Mouse (Mus musculus) left cerebral cortex, postnatal 25 days (tissue): ENCODE measurements around the gene Kif13a. TPM values are rescaled to one million over a fixed set of nuclear protein-coding genes. Genes with fewer than 3 reads are reported as not detected.
A peak's percentile ranks its signal among the peaks of the same experiment; 100 is the strongest.

ENCODE experiments used
- DNase-seq, 2 experiments: peaks; one replicate each; pipeline ENCODE4 v3.0.0; 2022; ENCODE audit warnings: low spot score in 2 of 2, mixed read lengths in 1 of 2
- intact Hi-C: fragments of 180-260 bp; cut with DNase I; formaldehyde crosslinking; loops from one replicate; pipeline ENCODE4 v1.15.1; 2025
- total RNA-seq, 2 experiments: library from RNA; stranded (reverse); gene quantifications; 2 replicates each; pipeline ENCODE4 v1.2.3; 2021

Kif13a gene
- total RNA-seq, 2 experiments from 2014 or later = 17.7 to 18.1 TPM

- intact Hi-C loops = no loop called here
- peak in 1 of 2 experiments; percentile 69 for DNase-seq
Observed at GRCm38 (mm10) chr13:46844561-46845235, 85.0 kb downstream of the Kif13a start.

- intact Hi-C loops = no loop called here
- DNase-seq = no peak
Observed at GRCm38 (mm10) chr13:46843646-46844045, 86.0 kb downstream of the Kif13a start.

DNA sequence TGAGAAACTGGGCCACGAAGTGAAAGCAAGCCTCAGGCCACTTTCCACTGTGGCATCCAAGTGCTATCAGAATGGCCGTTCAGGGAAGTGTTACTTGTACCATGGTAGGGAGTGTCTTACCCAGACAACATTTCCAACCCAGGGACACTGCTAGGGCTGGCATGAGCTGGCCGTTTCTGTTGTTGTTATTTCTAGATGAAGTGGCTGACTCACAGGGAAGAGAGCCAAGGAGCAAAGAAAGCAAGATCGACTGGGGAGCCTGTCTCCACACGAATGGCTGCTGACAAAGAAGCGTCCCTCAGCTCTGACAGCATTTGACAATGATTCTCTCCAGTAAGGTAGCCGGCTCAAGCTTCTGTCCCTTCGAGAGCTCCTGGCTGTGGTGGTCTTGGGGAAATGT lies 87.5 kb downstream of the Kif13a start:
- peak in 1 of 2 experiments; percentile 48 for DNase-seq
- intact Hi-C loops = no loop called here

GRCm38 (mm10) chr13:46841668-46842067 lies 88.0 kb downstream of the Kif13a start:
- intact Hi-C loops = no loop called here
- no peak for DNase-seq

DNA sequence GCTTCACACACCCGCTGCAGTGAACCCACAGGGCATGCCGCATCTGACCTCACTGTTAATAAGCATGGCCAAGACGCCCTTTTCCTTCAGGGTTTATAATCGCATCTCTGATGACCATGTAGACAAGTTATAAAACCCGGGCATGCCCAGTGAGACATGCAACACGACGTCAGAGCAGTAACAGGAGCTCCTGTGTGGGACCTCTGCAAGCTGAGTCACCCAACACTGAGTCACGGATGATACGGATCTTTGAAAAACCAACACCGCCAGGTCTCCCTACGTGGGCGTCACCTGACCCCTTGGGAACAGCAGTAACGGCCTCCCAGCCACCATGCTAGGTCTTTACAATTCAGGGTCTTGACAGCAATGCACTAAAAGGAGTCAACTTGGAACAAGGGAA lies 89.0 kb downstream of the Kif13a start:
- no peak for DNase-seq
- intact Hi-C loops = no loop called here

DNA sequence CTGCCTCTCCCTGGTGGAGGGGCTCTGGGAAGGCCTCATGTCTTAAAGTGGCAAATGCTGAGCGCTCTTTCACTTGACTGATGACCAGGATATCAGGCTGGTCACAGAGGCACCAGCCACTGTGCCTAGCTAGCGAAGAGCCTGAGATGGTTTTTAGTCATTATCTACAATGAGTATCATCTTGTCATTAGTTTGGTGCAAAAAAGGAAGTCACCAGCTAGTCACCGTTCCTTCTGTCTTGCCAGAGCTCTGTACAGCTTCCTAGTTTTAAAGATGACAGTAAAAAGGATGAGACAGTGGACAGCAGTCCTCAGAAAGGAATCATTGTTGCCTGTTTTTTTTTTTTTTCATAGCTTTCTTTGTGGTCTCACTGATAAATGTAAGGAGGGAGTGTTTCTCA lies 90.4 kb downstream of the Kif13a start:
- DNase-seq = no peak
- intact Hi-C loops = loop anchor here (2.0 kb wide), 2 partner anchors 90 to 176 kb away; partner anchors contain the start of genes Kif13a and Nhlrc1

DNA sequence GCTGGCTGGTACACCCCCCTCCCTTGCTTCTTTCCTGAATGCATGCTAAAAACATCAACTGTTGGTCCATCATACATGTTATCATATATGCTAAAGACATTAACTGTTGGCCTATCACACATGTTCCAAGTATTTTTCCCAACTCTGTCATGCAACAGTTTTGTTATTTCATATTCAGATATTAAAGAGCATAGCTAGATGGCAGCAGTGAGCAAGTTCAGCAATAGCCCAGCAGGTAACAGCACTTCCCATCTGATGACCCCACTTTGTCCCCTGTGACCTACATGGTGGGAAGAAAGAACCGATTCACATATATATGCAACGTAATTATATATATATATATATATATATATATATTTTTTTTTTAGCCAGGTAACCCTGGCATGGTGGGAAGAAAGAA lies 91.1 kb downstream of the Kif13a start:
- DNase-seq = peak in 1 of 2 experiments; percentile 26
- intact Hi-C loops = loop anchor here (2.0 kb wide), 2 partner anchors 90 to 176 kb away; partner anchors contain the start of genes Kif13a and Nhlrc1

DNA sequence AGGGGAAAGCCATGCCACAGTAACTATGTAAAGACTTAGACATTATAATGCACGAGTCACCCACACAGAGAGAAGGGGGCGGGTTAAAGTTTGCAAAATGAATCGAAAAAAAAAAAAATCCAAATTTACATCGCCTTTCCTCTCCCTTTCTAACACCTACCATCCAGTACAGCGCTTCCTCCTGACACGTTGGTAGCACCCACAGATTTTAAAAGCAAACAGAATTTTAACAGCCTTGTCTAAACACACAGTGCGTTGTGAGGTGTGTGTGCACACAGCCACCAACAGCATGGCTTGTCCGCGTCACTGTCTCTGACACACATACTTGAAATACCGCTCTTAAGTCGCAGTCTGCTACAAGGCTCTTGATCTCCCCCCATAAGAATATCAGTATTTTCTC lies 94.3 kb downstream of the Kif13a start:
- intact Hi-C loops = no loop called here
- peak in 1 of 2 experiments; percentile 62 for DNase-seq

- no peak for DNase-seq
- intact Hi-C loops = no loop called here
Observed at GRCm38 (mm10) chr13:46834805-46835204, 94.9 kb downstream of the Kif13a start.

DNA sequence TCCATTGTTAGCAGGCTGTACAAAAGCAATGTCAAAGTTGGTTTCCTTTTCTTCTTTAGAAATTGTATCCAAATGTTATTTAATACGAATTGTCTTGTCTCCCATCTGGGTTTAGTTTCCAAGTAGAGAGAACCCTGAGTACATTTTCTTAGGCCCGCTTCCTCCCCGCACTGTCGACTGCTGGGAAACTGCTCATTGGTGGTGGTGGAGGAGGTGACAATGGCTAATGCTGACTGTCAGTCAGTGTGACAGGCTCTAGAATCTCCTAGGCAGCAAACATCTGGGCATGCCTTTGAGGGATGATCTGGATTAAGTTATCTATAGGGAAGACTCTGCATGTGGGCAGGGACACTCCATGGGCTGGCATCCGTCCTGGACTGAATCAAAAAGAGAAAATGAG lies 96.1 kb downstream of the Kif13a start:
- intact Hi-C loops = loop anchor here (2.0 kb wide), 1 partner anchor 183 kb away; no protein-coding TSS in a partner anchor
- DNase-seq = peak in 1 of 2 experiments; percentile 49

DNA sequence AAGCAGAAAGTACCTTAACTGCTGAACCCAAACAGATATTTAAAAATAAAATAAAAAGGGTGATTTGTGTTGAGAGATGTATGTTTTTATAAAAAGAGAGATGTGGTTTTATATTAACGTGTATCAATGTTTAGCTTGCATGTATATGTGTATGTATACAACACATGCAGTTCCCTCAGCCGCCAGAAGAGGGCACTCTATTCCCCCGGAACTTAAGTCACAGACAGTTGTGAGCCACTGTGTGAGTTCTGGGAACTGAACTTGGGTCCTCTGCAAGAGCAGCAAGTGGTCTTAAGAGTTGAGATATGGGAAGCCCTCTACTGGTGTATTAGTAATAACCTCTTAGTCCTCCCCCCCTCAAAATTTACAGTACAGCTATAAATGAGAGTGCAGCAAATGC lies 96.7 kb downstream of the Kif13a start:
- intact Hi-C loops = loop anchor here (2.0 kb wide), 1 partner anchor 184 kb away; no protein-coding TSS in a partner anchor
- DNase-seq = no peak

DNA sequence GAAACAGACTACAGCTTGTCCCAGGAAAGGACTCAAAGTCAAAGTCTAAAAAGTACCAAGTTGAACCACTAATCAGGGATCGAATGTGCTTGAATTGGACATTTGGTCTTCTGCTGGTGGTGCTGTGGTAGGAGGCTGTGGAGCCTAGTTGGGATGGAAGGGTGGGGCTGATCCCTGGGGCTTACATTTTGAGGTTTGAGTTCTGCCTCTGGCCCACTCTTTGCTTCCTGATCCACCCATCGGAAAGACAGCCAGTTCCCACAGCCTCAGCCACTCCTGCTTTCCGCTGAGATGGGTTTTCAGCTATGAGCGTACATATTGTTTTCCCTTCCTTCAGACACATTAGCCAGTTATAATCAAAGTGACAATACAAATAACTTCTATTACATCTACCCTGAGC lies 106.4 kb downstream of the Kif13a start:
- DNase-seq = no peak
- intact Hi-C loops = no loop called here

DNA sequence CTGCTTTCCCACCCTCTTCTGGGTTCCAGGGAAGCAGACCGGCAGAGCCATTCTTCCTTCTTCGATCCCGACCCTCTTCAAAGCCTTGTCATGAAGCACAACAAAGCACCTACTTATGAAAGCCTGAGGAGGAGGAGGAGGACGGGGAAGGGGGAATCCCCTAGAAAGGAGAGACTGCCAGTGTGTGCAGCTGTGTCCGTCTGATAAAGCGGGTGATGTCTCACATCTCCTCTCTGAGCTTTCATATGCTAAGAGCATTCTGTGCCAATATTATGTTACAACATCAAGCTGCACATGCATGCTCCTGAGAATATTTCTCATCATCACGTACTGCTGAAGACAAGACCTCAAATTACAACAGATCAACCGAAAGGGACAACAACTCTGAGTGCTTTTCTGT lies 107.5 kb downstream of the Kif13a start:
- intact Hi-C loops = no loop called here
- no peak for DNase-seq

DNA sequence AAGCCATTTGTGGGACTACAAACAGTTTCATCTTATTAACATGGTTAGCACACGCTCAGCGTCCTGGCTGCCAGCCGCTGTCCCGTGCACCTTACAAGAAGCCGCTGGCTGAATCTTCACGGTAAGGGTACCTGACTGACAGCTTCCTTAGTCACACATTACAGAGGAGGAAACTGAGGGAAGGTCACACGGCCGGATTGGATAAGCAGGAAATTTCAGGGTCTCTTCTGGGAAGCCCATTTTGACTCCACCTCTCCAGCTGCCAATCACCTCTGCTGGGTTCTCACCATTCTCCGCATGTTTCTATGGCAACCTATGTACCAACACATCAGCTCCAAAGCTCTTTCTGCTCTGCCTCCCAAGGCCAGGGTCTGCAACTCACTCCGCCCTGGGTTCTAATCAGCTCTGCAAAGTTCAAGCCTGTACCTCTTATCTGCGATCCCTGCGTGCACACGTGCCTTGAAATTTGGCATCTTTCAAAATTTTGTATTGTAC lies 109.9 kb downstream of the Kif13a start:
- intact Hi-C loops = no loop called here

GRCm38 (mm10) chr13:46819202-46819728 lies 110.4 kb downstream of the Kif13a start:
- no peak for DNase-seq
- intact Hi-C loops = no loop called here

More for the DNA sequence above, 109.9 kb downstream of the Kif13a start:
- no peak for DNase-seq

DNA sequence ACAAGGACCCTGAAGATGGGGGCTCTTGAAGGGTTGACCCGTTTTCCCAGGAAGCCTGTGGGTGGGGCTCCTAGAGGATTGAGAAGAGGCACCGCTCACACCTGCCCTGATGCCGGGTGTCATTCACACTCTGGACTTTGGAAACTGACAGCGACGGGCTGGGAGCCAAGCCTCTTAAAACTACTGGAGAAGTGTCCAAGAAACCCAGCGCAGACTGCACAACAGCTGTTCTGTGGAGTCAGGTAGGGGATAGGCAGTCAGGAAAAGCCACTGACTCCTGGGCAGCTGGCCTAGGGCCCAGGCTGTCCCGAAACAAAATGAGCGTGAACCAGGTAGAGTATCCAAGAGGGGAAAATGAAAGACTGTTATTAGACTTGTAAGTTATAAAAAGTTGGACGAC lies 111.3 kb downstream of the Kif13a start:
- no peak for DNase-seq
- intact Hi-C loops = no loop called here

DNA sequence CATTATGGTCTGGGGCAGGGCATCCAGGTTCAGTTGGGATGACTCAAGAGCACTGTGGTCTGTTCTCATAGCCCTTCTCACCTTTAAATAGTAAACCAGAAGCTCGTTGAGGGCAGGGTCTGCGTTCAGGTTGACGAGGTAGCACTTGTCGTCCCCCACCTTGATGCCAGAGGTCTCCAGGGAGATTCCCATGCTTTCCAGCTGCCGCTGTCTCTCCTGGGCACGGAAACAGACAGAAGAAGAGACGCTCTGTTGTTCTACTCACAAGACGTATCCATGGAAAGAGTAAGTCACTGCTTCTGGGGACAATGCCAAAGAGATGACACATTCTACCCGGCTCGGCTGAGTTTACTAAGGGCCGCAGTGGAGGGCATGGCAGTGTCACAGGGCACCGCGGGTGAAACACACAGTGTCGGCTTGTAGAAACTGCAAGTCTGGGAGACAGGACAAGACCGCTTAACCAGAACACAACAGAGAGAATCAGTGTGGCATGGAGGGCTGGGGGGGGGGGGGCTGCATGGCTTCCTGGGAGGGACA lies 117.0 kb downstream of the Kif13a start:
- intact Hi-C loops = no loop called here
- peak in 1 of 2 experiments; percentile 17 for DNase-seq

GRCm38 (mm10) chr13:46811696-46812095 lies 118.0 kb downstream of the Kif13a start:
- intact Hi-C loops = no loop called here
- no peak for DNase-seq

DNA sequence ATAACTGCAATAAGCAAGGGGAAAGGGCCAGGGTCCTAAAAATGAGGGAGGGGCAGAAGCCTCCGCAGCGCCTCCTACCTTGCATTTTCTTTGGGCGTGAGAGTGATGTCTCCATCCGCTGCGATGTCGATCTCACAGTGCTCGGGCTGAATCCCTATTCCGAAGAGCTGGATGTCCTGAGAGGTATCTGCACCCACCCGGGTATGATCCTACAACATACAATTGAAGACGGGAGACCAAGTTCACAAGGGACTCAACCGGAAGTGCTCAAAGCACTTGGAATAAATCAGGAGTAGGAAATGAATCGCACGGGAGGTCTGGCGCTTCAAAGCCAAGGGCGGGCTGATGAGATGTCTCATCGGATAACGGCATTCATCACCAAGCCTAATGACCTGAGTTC lies 119.1 kb downstream of the Kif13a start:
- intact Hi-C loops = no loop called here
- DNase-seq = no peak

DNA sequence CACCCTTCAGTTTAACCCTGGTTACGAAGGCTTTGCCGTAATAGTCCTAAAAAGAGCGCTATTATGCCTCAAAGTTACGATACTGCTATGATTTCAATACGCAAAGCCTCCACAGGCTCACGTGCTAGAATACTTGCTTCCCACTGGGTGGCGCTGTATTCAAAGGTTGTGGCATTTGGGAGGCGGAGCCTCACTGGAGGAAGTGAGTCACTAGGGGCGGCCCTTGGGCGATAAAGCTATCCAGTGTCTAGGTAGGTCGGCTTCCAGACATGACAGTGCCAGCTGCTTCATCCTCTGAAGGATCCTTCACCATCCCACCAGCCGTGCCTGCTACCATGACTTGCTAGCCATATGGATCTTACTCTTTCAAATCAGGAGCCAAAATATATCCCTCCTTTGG lies 119.6 kb downstream of the Kif13a start:
- intact Hi-C loops = no loop called here
- peak in 1 of 2 experiments; percentile 23 for DNase-seq

DNA sequence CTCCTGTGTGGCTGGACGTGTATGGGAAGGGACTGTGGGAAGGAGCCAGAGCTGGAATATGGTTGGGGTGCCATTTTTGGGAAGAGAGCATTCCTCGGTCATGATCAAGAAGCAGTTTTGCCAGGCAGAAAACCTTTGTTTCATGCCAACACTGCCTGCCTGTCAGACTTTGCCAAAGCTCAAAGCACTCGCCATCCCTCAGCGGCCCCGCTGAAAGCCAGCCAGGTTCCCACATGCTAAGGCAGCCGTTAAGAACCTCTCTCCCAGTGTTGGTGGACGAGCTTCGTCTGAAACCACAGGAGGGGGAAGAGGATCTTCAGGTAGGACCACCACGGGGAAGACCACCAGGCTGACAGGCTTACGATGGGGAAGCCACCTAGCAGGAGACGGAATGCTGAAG lies 121.8 kb downstream of the Kif13a start:
- DNase-seq = no peak
- intact Hi-C loops = no loop called here
